Mouse (Mus musculus) testis, postnatal 10 days (tissue): ENCODE measurements around the gene Dgcr6.
"Not testable (repeated sequence)": the region's sequence is repeated elsewhere in the genome, so short reads cannot be mapped to it uniquely, and the experiment has no call there.

Experiments
- DNase-seq: peaks from one replicate; pipeline ENCODE4 v3.0.0; 2021; ENCODE audit warnings: low spot score

Dgcr6 gene

DNA sequence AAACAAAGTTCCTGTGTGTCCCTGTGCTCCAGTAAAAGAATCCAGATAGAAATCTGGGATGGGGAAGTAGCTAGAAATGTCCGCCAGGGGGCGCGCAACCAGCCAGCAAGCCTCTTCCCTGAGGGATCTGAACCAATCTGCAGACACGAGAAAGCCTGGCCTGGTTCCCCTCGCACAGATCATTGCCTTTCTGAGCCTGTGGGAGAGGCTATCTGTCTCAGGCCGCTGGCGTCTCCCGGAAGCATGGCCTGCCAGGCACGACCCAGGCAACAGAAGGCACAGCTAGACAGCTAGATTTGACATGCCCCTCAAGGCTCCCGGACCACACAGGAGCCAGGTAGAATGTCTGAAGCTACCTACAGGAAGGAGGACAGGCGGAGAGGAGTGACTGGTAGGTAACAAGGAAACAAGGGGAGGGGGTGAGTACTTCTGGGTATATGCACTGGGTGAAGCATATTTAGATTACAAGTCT, at the start of gene Dgcr6:
Gene Dgcr6, plus strand, starts transcription at position 130 of the 472 bp plus-strand sequence.
- peak; percentile 92 for DNase-seq

DNA sequence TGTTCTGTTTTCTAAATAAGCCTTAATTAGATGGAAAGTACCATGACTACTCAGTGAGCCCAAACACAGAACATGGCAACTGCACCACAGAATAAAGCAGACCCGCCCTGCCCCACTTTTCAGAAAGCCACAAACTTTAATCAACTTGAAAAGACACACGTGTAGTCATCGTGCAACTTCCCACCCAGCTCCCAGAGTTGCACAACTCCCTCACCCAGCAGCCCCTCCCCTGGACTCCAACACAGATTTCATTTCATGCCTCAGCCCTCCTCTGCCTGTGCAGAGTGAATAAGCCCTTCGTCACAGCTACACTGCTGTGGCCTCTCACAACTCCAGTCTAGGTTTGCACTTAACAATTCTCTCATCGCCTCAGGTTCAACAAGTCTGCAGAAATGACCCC, 48.1 kb upstream of the Dgcr6 start:
- no peak for DNase-seq

DNA sequence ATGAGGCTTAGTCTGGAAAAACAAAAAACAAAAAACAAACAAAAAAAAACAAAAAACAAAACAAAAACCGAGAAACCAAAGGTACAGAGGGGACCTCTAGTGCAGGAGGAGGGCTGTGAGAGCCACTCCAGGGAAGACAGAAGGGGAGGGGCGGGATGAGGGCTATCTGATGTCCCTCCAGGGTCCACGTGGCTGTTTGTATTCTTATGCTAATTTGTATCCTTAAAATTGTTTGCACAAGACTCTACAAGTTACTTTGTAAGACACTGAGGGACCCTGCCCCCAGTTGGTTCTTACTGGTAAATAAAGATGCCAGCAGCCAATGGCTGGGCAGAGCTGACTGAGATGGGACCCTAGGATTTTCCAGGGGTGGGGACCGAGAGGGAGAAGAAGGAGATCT, 45.6 kb upstream of the Dgcr6 start:
- DNase-seq, result no peak

DNA sequence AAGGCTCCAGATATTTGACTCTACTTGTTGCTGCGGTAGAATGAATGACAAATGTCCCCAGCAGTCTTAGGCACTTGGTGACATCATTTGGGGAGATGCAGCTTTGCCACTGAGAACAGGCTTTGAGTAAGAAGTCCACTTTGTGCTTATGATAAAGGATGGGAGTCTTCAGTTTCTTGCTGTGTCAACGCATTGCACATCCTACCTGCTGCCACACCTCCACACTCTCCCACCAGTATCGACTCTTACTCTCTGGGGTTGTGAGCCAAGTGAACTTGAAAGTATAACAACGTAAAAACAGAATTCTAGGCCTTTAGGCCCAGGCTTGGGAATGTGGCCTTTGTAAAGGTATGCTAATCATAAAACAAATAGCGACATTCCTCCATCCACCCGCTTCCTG, 41.6 kb upstream of the Dgcr6 start:
- DNase-seq, result no peak

DNA sequence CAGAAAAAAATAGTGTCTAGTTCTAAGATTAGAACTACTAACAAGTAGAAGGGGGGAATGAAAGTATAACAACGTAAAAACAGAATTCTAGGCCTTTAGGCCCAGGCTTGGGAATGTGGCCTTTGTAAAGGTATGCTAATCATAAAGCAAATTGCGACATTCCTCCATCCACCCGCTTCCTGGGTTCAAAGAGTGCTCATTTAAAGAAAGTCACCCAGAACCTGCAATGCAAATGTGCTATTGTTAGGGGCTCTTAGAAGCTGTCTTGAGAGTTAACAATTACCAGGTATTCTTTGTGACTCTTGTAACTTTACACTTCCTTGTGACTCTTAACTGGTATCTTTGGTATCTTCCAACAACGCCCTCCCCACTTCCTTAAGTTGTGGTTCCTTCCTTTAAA, 36.2 kb upstream of the Dgcr6 start:
- not testable (repeated sequence) for DNase-seq

DNA sequence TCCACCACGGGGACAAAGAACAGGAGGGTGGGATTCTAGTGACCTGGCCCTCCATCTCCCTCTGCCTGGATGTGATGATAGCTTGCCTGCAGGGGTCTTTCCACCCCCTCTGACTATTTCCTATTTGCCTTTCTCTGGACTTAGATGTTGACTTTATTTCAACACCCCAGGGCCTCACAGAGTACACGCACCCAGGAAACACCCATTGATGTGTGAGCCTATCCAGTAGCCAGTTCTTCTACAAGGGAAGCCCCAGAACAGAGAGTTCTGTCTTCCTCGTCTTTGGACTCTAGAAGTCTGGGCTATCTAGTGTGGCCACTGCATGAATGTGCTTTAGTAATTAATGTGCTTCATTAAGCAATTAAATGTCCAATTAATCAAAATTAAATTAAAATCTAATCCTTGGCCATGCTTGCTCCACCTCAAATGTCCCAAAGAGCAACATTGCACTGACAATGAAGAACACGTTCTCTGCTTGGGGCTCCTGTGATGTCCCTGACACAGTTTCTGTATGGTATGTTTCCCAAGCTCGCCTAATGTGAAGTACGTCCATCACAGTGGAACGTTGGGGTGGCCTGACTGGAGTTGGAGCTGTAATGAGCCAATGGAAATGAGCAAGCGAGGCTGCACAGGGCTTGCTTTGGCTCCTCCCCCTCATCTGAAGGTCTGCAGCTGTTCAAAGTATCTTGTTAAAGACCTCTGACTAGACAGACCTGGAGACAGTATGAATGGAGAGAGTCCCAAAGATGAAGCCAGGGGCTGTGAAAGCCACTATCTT, 29.7 kb upstream of the Dgcr6 start:
- no peak for DNase-seq

DNA sequence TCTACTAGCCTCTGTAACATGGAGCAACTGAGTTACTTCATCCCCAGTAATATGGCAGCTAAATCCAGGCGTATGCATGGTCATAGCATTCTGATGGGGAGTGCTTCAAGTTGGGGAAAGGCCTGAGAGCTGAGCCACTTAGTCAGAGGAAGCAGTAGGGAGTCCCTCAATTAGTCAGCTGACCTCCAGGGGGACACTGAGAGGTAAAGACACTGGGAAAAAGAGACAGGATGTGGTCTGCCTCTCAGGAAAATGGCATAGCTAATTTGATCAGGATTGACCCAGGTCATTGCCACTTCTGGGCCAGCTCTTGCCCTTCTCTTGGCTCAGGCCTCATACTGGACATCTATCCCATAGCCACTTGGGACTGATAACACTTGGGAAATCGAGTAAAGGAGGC, 25.3 kb upstream of the Dgcr6 start:
- no peak for DNase-seq

DNA sequence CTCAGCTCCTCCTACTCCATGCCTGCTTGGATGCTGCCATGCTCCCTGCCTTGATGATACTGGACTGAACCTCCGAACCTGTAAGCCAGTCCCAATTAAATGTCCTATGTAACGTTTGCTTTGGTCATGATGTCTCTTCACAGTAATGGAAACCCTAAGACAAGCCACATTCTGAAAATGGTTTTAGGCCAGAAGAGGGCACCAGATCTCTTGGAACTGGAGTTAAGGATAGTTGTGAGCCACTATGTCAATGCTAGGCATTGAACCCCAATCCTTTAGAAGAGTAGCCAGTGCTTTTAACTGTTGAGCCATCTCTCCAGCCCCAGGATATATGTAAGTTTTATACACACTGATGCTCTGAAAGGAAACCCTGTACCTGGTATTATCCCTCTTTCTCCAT, 20.9 kb upstream of the Dgcr6 start:
- DNase-seq, result no peak

DNA sequence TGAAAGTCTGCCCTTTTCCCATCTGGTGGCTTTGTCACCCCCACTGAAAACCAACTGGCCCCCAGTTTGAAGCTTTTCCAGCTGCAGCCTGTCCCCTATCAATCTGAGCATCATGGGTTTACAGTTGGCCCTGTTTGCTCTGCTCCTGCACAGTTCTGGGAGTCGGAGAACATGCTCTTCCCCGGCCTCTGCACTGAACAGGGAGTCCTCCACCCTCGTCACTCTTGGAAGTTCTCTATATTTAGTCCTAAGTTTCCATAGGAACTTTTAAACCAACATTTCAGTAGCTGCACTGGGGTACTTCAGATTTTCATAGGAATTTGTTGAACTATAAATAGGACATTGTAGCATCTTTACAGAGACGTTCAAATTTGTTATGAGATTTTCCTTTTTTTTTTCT, 19.4 kb upstream of the Dgcr6 start:
- DNase-seq, result no peak

DNA sequence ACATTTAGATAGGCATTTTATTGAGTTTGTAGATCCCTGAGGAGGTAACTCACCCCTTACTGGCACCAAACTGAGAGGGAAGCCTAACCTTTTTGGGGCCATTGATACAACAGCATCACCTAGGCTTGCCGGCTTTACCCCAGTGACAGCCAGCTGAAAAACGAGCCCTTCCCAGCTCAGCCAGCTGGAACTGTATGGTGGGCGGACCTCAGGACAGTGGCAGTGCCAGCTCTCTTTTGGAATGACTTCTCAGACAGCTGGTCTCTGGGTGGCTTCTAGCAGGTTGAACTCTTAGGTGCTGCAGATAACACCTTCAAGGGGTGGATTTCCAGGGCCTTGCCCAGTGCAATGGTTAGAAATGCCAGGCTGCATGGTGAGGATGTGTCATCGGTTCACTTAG, 18.4 kb upstream of the Dgcr6 start:
- no peak for DNase-seq

DNA sequence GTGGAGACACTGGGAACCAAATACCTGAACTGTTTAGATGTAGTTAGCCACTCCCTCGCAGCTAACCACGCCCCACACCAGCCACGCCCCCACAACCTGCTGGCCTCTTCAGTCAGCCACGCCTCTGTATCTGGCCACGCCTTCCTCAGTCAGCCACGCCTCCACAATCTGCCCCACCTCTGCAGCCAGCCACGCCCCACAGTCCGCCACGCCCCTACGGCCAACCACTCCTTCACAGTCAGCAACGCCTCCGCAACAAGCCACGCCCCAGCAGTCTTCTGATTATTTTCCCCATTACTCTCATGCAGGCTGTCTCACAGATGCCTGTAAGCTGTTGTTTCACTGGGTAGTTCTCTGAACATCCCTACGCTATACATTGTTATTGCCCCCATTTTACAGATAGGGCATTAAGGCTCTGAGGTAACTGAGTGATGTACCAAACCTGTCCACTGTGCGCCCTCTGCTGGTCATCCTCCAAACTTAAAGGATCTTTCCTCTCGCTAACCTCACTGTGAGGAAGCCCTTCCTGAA, 16.2 kb upstream of the Dgcr6 start:
- DNase-seq, result peak; percentile 87

DNA sequence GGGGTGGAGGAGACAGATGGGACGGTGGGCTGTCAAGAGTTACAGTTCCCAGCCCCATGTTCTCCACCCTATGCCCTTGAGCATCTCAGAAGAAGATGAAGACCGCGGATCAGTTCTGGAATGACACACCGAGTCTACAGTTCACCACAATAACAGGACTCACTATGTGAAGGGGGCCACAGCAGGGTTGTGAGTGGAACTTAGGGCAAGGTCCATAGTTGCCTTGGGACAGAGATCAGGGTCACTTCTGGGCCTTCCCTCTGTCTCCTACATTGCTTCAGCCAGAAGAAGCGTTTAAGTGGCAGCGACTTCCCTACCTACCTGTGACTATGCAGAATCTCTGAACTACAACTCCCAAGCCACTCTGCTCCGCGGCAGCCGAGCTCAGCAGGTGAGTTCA, 15.6 kb upstream of the Dgcr6 start:
- no peak for DNase-seq

DNA sequence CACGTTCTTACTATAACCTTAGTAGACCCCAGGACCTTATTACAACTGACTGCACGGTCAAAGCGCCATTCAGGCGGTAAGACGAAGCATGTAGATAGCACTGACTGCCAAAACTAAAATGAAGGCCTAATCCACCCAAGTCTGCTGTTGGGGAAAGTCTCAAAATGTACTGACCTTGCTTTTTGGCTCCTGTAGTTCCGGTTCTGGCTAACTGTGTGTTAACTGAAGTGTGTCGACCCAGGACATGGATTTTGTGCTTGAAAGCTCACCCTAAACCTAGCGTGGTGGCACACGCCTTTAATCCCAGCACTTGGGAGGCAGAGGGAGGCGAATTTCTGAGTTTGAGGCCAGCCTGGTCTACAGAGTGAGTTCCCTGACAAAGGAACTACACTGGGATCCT, 7.7 kb upstream of the Dgcr6 start:
- no peak for DNase-seq

DNA sequence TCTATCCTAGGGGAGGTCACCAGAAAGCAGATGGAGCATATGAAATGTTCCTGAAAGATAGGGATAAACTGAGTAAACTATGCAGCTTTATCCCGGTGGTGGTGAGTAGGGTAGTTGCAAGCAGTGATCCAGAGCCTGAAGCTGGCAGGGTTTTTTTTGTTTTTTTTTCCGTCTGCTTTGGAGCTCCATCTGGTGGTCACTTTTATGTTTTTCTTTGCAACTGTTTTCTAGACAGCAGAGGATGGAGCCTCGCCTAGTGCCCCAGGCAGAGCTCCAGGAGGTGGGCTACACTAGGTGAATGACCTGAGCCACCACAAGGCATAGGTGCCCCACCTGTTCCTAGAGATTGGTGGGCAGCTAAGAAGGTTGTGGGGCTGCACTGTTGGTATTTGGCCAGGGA, 5.0 kb upstream of the Dgcr6 start:
- DNase-seq, result peak; percentile 60

DNA sequence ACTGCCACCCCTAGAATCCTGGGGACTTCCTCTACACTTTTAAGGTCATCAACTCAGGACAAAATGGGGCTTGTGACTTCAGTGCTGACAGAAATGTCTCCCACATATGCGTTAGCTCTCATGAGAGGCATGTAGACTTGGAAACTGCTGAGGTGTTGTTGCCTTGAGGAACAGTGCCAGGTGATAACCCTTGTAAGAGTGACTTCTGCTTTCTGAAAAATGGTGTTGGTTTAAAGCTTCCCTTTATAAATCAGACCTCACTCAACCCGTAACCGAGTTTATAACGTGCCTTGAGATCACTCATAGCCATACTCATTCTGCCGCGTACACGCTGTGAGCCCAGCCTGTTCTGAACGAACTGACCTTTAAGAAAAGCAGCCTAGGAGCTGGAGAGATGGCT, 4.6 kb upstream of the Dgcr6 start:
- DNase-seq, result no peak

DNA sequence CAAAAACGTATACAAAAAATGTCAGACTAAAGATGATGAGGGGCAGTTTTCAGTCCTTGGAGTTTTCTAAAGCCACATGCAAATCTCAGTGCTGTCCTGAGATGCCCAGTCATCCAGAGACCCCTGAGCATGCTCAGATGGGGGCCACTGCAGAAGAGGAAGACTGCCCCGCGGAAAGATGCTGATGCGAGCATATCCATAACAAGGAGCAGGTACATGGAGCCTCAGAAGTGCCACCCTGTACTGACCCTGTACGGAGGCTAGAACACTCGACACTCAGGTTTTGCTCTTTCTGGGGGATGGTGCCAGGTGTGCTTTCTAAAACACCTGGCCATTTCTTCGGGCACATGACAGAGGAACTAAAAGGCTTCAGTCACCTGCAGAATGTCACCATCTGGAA, 338 bp upstream of the Dgcr6 start:
- DNase-seq, result no peak

DNA sequence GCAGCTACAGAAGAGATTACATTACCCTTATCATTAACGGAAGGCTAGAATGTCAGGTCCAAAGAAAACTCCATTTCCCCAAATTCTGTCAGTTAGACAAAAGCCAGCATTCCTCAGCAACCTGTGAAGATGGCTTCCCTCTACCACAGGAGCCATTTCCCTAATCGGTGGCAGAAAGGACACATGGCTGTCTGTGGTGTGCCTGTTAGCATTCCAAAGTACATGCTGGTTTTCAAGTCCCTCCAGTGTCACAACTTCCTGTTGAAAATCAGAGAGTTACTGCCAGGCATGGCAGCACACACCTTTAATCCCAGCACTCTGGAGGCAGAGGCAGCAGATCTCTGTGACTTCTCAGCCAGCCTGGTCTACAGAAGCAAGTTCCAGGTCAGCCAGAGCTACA, 3.6 kb downstream of the Dgcr6 start:
- no peak for DNase-seq

DNA sequence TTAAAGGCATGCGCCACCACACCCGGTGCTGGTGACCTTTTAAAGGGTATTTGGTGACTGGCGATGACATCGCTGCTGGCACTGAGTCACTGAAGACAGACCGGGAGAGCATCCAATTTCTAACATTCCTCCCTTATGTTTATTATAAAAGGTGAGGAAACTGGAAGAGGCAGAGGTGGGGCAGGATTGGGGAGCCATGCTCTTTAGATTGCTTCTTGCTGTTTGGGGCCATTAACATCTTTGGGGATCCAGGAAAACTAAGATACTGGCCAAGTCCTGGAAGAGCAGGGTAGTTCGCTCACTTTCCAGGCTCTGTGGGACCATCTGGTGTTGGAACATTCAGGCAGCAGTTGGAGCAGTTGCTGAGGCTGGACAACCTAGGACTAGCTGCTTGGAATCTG, 5.7 kb downstream of the Dgcr6 start:
- DNase-seq, result no peak

DNA sequence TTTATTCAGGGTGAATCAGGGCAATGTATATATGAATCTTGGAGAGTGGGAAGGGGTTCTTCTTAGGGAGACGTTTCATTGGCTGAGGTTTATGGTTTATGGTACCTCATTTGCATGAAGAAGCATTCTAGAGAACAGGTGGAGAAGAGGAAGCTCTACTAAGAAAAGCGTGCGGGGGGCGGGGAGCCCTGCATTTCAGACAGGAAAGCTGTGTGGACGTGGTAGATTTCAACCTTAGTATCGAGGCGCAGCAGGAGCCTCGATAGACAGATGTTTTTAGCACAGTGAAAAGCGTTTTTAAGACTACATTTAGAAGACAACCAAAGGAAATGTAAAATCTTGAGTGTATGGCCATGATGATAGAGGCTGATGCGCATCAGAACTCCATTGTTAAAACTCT, 6.6 kb downstream of the Dgcr6 start:
- no peak for DNase-seq

DNA sequence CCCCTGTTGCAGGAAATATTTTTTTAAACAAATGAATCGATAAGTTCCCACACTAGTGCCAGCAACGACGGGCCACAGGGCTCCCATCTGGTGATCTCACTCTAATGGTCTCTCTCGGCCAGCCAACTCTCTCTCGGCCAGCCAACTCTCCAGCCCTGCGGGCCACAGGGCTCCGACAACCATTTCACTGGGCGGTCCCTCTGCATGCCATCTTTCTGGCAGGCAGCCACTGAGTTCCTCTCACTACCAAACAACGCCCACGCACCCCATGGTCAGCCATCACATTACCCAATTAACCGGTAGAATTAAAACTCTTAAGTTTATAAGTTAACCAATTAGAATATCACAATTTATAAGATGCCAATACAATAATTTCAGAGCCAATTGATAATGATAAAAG, 8.5 kb downstream of the Dgcr6 start:
- peak; percentile 62 for DNase-seq

DNA sequence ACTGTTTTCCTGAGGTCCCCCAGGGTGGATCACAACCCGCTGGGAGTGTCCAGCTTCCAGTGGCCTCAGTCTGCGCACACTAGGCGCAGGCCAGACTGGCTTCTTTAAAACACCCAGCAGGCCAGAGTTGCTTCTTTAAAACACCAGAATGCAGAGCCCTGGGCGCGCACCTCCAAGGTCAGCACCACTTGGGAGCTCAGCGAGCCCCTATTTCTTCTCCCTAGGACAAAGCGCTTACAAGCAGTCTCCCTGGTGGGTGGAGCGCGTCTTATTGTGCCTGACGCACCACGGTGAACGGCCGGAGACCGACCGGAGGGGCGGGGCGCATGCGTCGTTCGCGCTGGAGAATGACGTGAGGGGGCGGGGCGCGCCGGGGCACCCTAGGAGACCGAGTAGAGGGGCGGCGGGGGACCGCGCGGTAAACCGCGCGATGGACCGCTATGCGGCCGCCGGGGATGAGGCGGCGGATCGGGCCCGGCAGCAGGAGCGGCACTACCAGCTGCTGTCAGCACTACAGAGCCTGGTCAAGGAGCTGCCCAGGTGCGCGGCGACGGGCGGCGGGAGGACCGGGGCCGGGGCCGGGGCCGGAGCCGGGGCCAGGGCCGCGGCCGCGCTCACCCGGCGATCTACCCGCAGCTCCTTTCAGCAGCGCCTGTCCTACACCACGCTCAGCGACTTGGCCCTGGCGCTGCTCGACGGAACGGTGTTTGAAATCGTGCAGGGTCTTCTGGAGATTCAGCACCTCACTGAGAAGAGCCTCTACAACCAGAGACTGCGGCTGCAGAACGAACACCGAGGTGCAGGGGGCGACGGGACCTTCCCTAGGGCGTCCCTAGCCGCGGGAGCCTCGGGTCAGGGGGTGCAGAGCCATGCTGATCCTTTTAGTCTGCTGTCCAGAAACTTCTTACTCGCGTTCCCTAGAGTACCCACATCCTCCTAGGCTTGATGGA, 13.7 kb downstream of the Dgcr6 start:
- peak; percentile 98 for DNase-seq

DNA sequence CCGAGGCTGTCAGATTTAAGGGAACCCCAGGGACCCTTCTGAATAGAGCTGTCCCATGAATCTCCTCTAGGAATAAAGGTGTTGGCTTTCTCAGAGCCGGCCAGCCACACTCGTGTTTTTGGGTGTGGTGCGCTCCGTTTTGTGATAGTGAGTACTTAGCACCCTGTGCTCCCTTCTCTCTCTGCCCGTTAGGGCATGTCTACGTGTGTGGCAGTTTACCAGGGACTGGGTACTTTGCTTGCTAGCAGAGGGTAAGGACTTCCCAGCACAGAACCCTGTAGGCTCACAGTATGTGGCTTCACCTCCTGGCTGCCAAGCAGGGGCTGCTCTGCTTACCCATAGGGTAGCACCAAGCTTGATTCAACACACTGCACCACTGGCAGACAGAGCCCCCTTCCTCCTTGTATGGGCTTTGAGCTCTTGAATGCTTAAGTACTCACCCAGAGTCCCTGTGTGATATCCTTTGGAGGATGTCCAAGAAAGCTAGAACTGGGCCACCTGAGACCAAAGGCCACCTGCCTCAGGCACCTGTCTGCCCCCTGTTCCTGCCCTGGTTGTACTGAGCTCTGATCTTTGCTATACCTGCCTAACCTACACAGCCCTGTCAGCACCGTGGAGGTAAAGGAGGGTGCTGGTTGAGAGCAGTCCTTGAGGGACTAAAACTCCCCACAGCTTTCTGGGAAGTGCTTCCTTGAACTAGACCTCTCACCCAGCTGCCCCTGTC, 16.2 kb downstream of the Dgcr6 start:
- no peak for DNase-seq
